Mouse (Mus musculus): ENCODE measurements at regions not wholly inside any gene's neighbourhood (a gene's known extent, or its start where the extent isn't known, plus 50 kb on each side); places are given as distances from the start of the nearest gene placed in this dataset.
A peak's percentile ranks its signal among the peaks of the same experiment; 100 is the strongest.

GRCm38 (mm10) chr2:10784266-10784665 is 387.6 kb upstream of the Prkcq start:
- H3K9me3 ChIP-seq (ENCODE audit: control insufficient read depth, low read length) = no peaks in the 10 kb centered on the region
- no peaks in the 10 kb centered on the region for H3K36me3 ChIP-seq (ENCODE audit: control insufficient read depth, insufficient read depth)
- no peak for ATAC-seq
- peaks cover 5% of the 10 kb centered on the region for H3K4me1 ChIP-seq (replicated peaks; ENCODE audit: control insufficient read depth, insufficient read depth, low read length)
- no peak overlapping the region for H3K27ac ChIP-seq (ENCODE audit: low read length)
- no peak overlapping the region for H3K4me3 ChIP-seq (replicated peaks; ENCODE audit: low read length)
- H3K9ac ChIP-seq (replicated peaks; ENCODE audit: low read depth, low read length) = no peak overlapping the region
- 39% methylated on average over 1 of the region's 2 CpGs for WGBS
- H3K4me2 ChIP-seq (ENCODE audit: low read length) = no peak overlapping the region
- H3K27me3 ChIP-seq (replicated peaks; ENCODE audit: control insufficient read depth, insufficient read depth, low read length) = peaks cover 8% of the 10 kb centered on the region; the same call in 1 of the 2 replicates

- H3K9ac ChIP-seq (replicated peaks; ENCODE audit: low read depth, low read length) = no peak overlapping the region
- peaks cover 8% of the 10 kb centered on the region; the same call in 1 of the 2 replicates for H3K27me3 ChIP-seq (replicated peaks; ENCODE audit: control insufficient read depth, insufficient read depth, low read length)
- H3K4me2 ChIP-seq (ENCODE audit: low read length) = no peak overlapping the region
- H3K4me1 ChIP-seq (replicated peaks; ENCODE audit: control insufficient read depth, insufficient read depth, low read length) = peaks cover 5% of the 10 kb centered on the region
- H3K36me3 ChIP-seq (ENCODE audit: control insufficient read depth, insufficient read depth) = no peaks in the 10 kb centered on the region
- no peak overlapping the region for H3K4me3 ChIP-seq (replicated peaks; ENCODE audit: low read length)
- WGBS = 18% methylated on average over 2 of the region's 2 CpGs
- H3K9me3 ChIP-seq (ENCODE audit: control insufficient read depth, low read length) = no peaks in the 10 kb centered on the region
- no peak for ATAC-seq
- no peak overlapping the region for H3K27ac ChIP-seq (ENCODE audit: low read length)
These were observed 386.8 kb upstream of the Prkcq start for GRCm38 (mm10) chr2:10785156-10785555.

GRCm38 (mm10) chr2:10788509-10788908 is 383.4 kb upstream of the Prkcq start:
- ATAC-seq = peak; percentile 98
- WGBS = 0% methylated on average over 1 of the region's 1 CpGs
- no peaks in the 10 kb centered on the region for H3K36me3 ChIP-seq (ENCODE audit: control insufficient read depth, insufficient read depth)

GRCm38 (mm10) chr2:10791233-10791632 is 380.7 kb upstream of the Prkcq start:
- no peak for ATAC-seq
- no peak overlapping the region for H3K4me3 ChIP-seq (replicated peaks; ENCODE audit: low read length)
- H3K27ac ChIP-seq (ENCODE audit: low read length) = no peak overlapping the region

More at GRCm38 (mm10) chr2:10788509-10788908, 383.4 kb upstream of the Prkcq start:
- H3K4me2 ChIP-seq (ENCODE audit: low read length) = no peak overlapping the region
- H3K9me3 ChIP-seq (ENCODE audit: control insufficient read depth, low read length) = no peaks in the 10 kb centered on the region
- no peak overlapping the region for H3K27ac ChIP-seq (ENCODE audit: low read length)
- H3K4me3 ChIP-seq (replicated peaks; ENCODE audit: low read length) = no peak overlapping the region
- H3K9ac ChIP-seq (replicated peaks; ENCODE audit: low read depth, low read length) = no peak overlapping the region
- peaks cover 5% of the 10 kb centered on the region for H3K4me1 ChIP-seq (replicated peaks; ENCODE audit: control insufficient read depth, insufficient read depth, low read length)
- H3K27me3 ChIP-seq (replicated peaks; ENCODE audit: control insufficient read depth, insufficient read depth, low read length) = peaks cover 4% of the 10 kb centered on the region; the same call in 1 of the 2 replicates

GRCm38 (mm10) chr2:10816374-10816773 is 355.5 kb upstream of the Prkcq start:
- no peak overlapping the region for H3K4me2 ChIP-seq (ENCODE audit: low read length)
- no peaks in the 10 kb centered on the region for H3K4me1 ChIP-seq (replicated peaks; ENCODE audit: control insufficient read depth, insufficient read depth, low read length)
- no peaks in the 10 kb centered on the region for H3K9me3 ChIP-seq (ENCODE audit: control insufficient read depth, low read length)
- H3K36me3 ChIP-seq (ENCODE audit: control insufficient read depth, insufficient read depth) = no peaks in the 10 kb centered on the region
- no peaks in the 10 kb centered on the region for H3K27me3 ChIP-seq (replicated peaks; ENCODE audit: control insufficient read depth, insufficient read depth, low read length)
- H3K4me3 ChIP-seq (replicated peaks; ENCODE audit: low read length) = no peak overlapping the region
- H3K27ac ChIP-seq (ENCODE audit: low read length) = no peak overlapping the region
- no peak overlapping the region for H3K9ac ChIP-seq (replicated peaks; ENCODE audit: low read depth, low read length)
- ATAC-seq = no peak
- 40% methylated on average over 2 of the region's 2 CpGs for WGBS

More at GRCm38 (mm10) chr2:10791233-10791632, 380.7 kb upstream of the Prkcq start:
- Histone ChIP-seq H3K9me3 (ENCODE audit: control insufficient read depth, low read length) (no peaks in the 10 kb centered on the region), H3K9ac (replicated peaks; ENCODE audit: low read depth, low read length) (no peak overlapping the region), H3K4me1 (replicated peaks; ENCODE audit: control insufficient read depth, insufficient read depth, low read length) (peaks cover 5% of the 10 kb centered on the region), H3K27me3 (replicated peaks; ENCODE audit: control insufficient read depth, insufficient read depth, low read length) (peaks cover 7% of the 10 kb centered on the region; the same call in 1 of the 2 replicates), H3K4me2 (ENCODE audit: low read length) (no peak overlapping the region), H3K36me3 (ENCODE audit: control insufficient read depth, insufficient read depth) (no peaks in the 10 kb centered on the region)

GRCm38 (mm10) chr2:10825278-10826133 is 346.4 kb upstream of the Prkcq start:
- WGBS = 29% methylated on average over 29 of the region's 29 CpGs
- no peaks in the 10 kb centered on the region for H3K4me1 ChIP-seq (replicated peaks; ENCODE audit: control insufficient read depth, insufficient read depth, low read length)
- H3K4me2 ChIP-seq (ENCODE audit: low read length) = peak overlapping the region; percentile 51
- H3K36me3 ChIP-seq (ENCODE audit: control insufficient read depth, insufficient read depth) = no peaks in the 10 kb centered on the region
- H3K27me3 ChIP-seq (replicated peaks; ENCODE audit: control insufficient read depth, insufficient read depth, low read length) = no peaks in the 10 kb centered on the region
- peak overlapping the region; percentile 42 for H3K4me3 ChIP-seq (replicated peaks; ENCODE audit: low read length)
- no peaks in the 10 kb centered on the region for H3K9me3 ChIP-seq (ENCODE audit: control insufficient read depth, low read length)
- H3K9ac ChIP-seq (replicated peaks; ENCODE audit: low read depth, low read length) = peak overlapping the region; percentile 45
- H3K27ac ChIP-seq (ENCODE audit: low read length) = no peak overlapping the region
- ATAC-seq = peak; percentile 90

GRCm38 (mm10) chr2:10826134-10826767 is 345.7 kb upstream of the Prkcq start:
- Histone ChIP-seq H3K4me3 (replicated peaks; ENCODE audit: low read length) (no peak overlapping the region), H3K4me2 (ENCODE audit: low read length) (peak overlapping the region; percentile 51), H3K4me1 (replicated peaks; ENCODE audit: control insufficient read depth, insufficient read depth, low read length) (no peaks in the 10 kb centered on the region), H3K27me3 (replicated peaks; ENCODE audit: control insufficient read depth, insufficient read depth, low read length) (no peaks in the 10 kb centered on the region), H3K9me3 (ENCODE audit: control insufficient read depth, low read length) (no peaks in the 10 kb centered on the region), H3K27ac (ENCODE audit: low read length) (no peak overlapping the region), H3K9ac (replicated peaks; ENCODE audit: low read depth, low read length) (no peak overlapping the region), H3K36me3 (ENCODE audit: control insufficient read depth, insufficient read depth) (no peaks in the 10 kb centered on the region)
- peak; percentile 20; the same call in 1 of the 2 replicates for ATAC-seq
- 80% methylated on average over 10 of the region's 10 CpGs for WGBS

GRCm38 (mm10) chr2:10839976-10840375 is 331.9 kb upstream of the Prkcq start:
- ATAC-seq = 0 out of 2 replicates have a peak, but pooled peaks have one; percentile 38

GRCm38 (mm10) chr2:10861654-10862292 is 310.1 kb upstream of the Prkcq start:
- H3K27ac ChIP-seq (ENCODE audit: low read length) = no peak overlapping the region
- no peak for ATAC-seq
- H3K36me3 ChIP-seq (ENCODE audit: control insufficient read depth, insufficient read depth) = no peaks in the 10 kb centered on the region
- H3K4me3 ChIP-seq (replicated peaks; ENCODE audit: low read length) = no peak overlapping the region
- H3K9me3 ChIP-seq (ENCODE audit: control insufficient read depth, low read length) = no peaks in the 10 kb centered on the region
- H3K9ac ChIP-seq (replicated peaks; ENCODE audit: low read depth, low read length) = no peak overlapping the region
- no peak overlapping the region for H3K4me2 ChIP-seq (ENCODE audit: low read length)
- H3K4me1 ChIP-seq (replicated peaks; ENCODE audit: control insufficient read depth, insufficient read depth, low read length) = no peaks in the 10 kb centered on the region
- 68% methylated on average over 8 of the region's 8 CpGs for WGBS
- no peaks in the 10 kb centered on the region for H3K27me3 ChIP-seq (replicated peaks; ENCODE audit: control insufficient read depth, insufficient read depth, low read length)

More at GRCm38 (mm10) chr2:10839976-10840375, 331.9 kb upstream of the Prkcq start:
- no peaks in the 10 kb centered on the region for H3K36me3 ChIP-seq (ENCODE audit: control insufficient read depth, insufficient read depth)
- no peaks in the 10 kb centered on the region for H3K27me3 ChIP-seq (replicated peaks; ENCODE audit: control insufficient read depth, insufficient read depth, low read length)
- H3K4me1 ChIP-seq (replicated peaks; ENCODE audit: control insufficient read depth, insufficient read depth, low read length) = 0 out of 2 replicates have a peak, but pooled peaks cover 3% of the 10 kb centered on the region
- no peak overlapping the region for H3K4me3 ChIP-seq (replicated peaks; ENCODE audit: low read length)
- H3K9me3 ChIP-seq (ENCODE audit: control insufficient read depth, low read length) = no peaks in the 10 kb centered on the region
- no peak overlapping the region for H3K4me2 ChIP-seq (ENCODE audit: low read length)
- no peak overlapping the region for H3K9ac ChIP-seq (replicated peaks; ENCODE audit: low read depth, low read length)
- no peak overlapping the region for H3K27ac ChIP-seq (ENCODE audit: low read length)
- WGBS = 14% methylated on average over 5 of the region's 5 CpGs

Data from forebrain, embryonic 16.5 days (tissue).